Mouse (Mus musculus): ENCODE results near the gene Gm20532. TPM values are rescaled to one million over a fixed set of nuclear protein-coding genes. Genes with fewer than 3 reads are reported as not detected.

Gene Gm20532
- total RNA-seq, 2 experiments from 2014 or later: not detected

DNA sequence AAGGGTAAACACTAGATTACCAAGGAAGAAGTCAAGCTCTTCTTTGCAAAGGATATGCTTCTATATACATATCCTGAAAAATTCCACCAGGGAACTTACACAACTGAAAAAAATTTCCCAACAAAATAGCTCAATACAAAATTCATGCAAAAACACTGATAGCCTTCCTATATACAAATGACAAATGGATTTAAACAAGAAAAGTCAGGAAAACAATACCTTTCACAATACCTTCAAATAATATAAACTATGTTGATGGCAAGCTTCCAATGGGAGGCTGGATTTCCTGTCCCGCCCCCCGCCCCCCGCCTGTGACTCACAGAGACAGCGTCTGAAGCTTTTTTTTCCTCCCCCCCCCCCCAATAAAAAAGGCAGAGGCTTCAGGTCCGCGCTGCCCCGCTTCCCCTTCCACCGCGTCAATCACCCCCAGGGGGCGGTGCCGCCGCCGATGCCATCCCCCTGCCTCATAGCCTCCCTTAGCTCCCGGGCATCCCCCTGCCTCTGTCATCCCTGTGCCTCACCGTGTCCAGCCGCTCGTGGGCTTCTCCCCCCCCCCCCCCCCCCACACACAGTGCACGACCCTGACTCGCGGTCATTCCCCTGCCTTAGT, 74.8 kb downstream of the Gm20532 start:
- no peak for DNase-seq

DNA sequence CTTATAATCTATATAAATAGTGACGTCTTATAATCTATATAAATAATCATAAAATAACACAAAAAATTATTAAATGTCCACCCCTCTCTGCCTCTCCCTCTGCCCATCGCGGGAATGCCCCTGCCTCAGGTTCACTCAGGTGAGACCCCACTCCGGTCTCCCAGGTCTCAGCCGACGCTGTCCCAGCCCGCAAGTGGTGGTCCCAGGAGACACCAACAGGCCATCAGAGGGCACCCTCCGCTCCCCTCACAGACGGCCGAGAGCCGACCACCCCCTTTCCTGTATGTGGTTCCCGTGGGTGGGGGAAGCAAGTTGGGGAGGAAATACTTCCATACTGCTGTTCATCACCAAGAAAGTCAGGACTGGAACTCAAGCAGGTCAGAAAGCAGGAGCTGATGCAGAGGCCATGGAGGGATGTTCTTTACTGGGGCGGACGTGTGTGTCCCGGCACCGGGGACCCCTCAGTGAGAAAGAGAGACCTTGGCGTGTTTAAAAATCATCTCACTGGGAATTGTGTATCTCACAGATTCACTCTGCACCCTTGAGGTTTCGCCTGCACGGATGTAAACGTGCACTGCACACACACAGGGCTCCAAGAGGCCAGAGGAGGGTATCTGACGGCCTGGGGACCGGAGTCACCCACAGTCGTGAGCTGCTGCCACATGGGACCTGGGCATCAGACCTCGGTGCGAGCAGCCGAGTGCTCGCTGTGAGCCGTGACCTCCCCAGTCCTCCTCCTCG, 75.5 kb downstream of the Gm20532 start:
- DNase-seq: no peak

DNA sequence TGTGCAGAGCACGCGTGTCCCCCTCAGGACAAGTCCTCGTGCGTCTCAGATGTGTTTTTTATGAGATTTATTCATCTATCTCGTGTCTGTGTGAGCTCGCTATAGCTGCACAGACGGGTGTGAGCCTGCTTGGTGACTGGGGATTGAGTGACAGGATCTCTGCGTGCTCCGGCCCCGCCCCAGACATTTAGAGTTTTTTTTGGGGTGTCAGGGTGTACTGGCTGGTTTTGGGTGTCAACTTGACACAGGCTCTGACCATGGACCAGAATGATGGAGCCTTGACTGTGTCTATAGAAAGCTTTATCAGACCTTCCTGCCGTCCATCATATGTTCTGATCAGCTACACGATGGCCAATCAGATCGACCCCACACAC, 76.1 kb downstream of the Gm20532 start:
- no peak for DNase-seq

DNA sequence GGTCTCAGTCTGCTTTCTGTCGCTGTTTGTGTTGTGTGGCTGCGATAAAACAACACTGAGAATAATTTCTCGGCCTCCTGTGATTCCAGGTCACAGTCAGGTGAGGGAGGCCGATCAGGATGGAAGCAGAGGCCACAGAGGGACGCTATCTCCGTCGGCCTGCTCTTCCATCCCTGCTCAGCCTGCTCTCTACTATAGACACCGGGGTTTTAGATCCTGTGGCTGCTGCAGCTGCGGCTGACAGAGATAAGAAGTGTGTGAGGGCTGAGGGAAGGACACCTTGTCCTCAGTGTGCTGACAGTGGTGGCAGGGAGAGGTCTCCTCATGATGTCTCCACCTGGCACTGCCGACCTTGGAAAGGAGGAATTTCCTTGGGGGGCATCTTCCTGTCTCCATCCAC, 76.7 kb downstream of the Gm20532 start:
- no peak for DNase-seq

DNA sequence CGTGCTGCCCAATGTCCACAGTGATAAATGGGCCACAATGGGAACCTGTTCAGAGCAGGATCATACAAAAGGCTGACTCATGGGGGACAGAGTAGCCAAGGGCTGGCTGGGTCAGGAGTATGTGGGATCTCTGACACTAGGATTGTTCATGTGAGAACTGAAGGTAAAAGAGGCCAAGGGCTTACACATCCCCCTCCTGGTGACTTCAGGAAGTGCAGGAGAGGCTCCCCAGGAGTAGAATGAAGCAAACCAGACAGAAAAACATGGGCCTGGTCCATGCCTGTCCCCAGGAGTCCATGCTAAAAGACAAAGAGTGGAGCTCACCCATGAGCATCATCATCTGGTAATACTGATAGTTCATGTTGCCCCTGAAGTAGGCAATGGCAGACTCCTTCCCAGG, 77.1 kb downstream of the Gm20532 start:
- DNase-seq: peak; percentile 14

DNA sequence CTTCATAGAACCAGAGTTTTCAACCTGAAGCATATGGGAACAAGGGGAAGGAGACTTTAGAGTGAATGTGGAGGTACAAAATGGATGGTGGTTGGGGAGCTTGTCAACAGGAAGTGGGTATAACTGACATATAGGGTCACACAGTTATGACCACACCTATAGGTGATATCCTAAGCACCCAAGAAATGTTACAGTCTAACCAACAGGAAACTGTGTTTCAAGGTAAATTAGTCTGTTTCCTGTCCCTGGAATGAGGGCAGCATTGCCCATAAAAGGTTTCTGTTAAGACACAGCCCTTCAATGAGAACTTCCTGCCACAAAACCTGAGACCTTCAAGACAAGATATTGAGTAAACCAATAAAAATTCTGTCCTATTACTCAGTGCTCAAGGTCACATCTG, 82.3 kb downstream of the Gm20532 start:
- no peak for DNase-seq

DNA sequence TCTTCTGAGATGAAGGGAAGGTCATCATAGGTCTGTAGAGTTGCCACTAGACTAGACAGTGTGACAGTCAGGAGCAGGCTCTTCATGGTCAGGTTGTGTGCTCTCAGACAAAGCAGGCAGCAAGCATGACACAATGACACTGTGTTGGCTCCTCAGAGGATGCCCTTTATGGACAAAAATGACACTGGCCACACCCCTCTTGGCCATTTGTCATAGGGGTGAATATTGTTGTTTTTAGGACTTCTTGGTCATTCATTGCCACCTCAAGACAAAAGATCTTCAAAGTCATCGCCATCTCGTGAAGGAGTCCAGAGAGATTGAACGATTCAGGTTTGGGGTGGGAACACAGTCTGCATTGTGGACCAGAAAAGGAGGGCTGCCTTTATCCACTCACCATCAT, 84.7 kb downstream of the Gm20532 start, which contains the start of gene Lcn4:
Gene Lcn4 (minus strand): TSS at position 101 of the 400 bp plus-strand sequence.
- no peak for DNase-seq

Small RNA genes lying within 50 kb of the gene (microRNA-seq; reads per million reads assigned to microRNA genes)
- 0.74 to 2.4 reads per million in 2 experiments for gene Mir126a (ENCODE audit: borderline replicate concordance in 2 of 2)
- gene Mir126b (ENCODE audit: borderline replicate concordance in 2 of 2): 0 reads per million in 2 experiments

Other genes starting within 250 kb of the Gm20532 start
- gene Dnlz, start 234.5 kb upstream of the Gm20532 start, total RNA-seq (2021): 10 to 100 TPM; 18.3 to 18.7 TPM
- gene Card9, start 225.7 kb upstream of the Gm20532 start, total RNA-seq (2021): under 1 TPM; 0.46 to 0.56 TPM
- 1 to 10 TPM; 5.7 to 5.9 TPM for gene Snapc4, start 206.0 kb upstream of the Gm20532 start, total RNA-seq (2021)
- 10 to 100 TPM; 24.9 to 27.3 TPM for gene Entr1, start 197.3 kb upstream of the Gm20532 start, total RNA-seq (2021)
- 100 to 1,000 TPM; 128 to 139 TPM for gene Pmpca, start 197.3 kb upstream of the Gm20532 start, total RNA-seq (2021)
- 1 to 10 TPM; 6.5 to 7.6 TPM for gene Inpp5e, start 177.4 kb upstream of the Gm20532 start, total RNA-seq (2021)
- 10 to 100 TPM; 22.0 to 23.9 TPM for gene Sec16a, start 141.4 kb upstream of the Gm20532 start, total RNA-seq (2021)
- gene Notch1, start 70.0 kb upstream of the Gm20532 start, total RNA-seq (2021): 1 to 10 TPM; 7.0 to 9.2 TPM
- gene Egfl7, start 6.6 kb upstream of the Gm20532 start, total RNA-seq (2021): 10 to 100 TPM; 42.3 to 67.2 TPM
- gene Agpat2, start 17.8 kb downstream of the Gm20532 start, total RNA-seq (2021): 10 to 100 TPM in 1 of 2 experiments, 1 to 10 TPM in 1; 3.0 to 14.6 TPM
- gene Fam69b, start 41.8 kb downstream of the Gm20532 start, total RNA-seq (2021): 1 to 10 TPM; 1.3 to 2.5 TPM
- gene Lcn4, start 84.6 kb downstream of the Gm20532 start, total RNA-seq (2021): not detected